Comparison of ENCODE assay signal across 14 mouse cellular contexts in genomic region chr5:103998739-103999138, GRCm38 (mm10). TPM values are rescaled to one million over a fixed set of nuclear protein-coding genes. Genes with fewer than 3 reads are reported as not detected.
A peak's percentile ranks its signal among the peaks of the same experiment; 100 is the strongest.
DNase-seq lines count a peak whose midpoint lies in the region; ATAC-seq and TF ChIP-seq lines count a peak whose summit lies in the region.
"Had no signal": no experiment of that assay in that cellular context is flagged by ENCODE, and none has a peak within 500 bp of the region (broad histone marks: within the 10 kb centered on the region; RNA-seq: fewer than 3 reads in every experiment).

No protein-coding gene starts in this region.

- peaks cover 14% of the 10 kb centered on the region for H3K36me3 ChIP-seq in liver, adult 2 months (ENCODE audit: control insufficient read depth, insufficient read depth, low read length)
- no peaks in the 10 kb centered on the region for H3K36me3 ChIP-seq in forebrain, embryonic 16.5 days (ENCODE audit: control insufficient read depth, insufficient read depth)
- H3K36me3 ChIP-seq: neural tube, embryonic 12.5 days had no signal

- peak overlapping the region; percentile 68 for H3K9ac ChIP-seq in liver, adult 2 months (ENCODE audit: low read depth, low read length)
- no peak overlapping the region for H3K9ac ChIP-seq in forebrain, embryonic 16.5 days (replicated peaks; ENCODE audit: low read depth, low read length)
- H3K9ac ChIP-seq: hindbrain, embryonic 14.5 days; neural tube, embryonic 12.5 days had no signal

- no peaks in the 10 kb centered on the region for H3K79me2 ChIP-seq in liver, adult 2 months (ENCODE audit: control insufficient read depth, insufficient read depth, low read length)

- TF ChIP-seq POLR2A in liver, adult 2 months (IDR thresholded peaks at IDR 0.05; ENCODE audit: extremely low read depth, insufficient read depth, low read length) = no peak
- no peak for TF ChIP-seq POLR2A in cerebellum, adult 2 months (IDR thresholded peaks at IDR 0.05; ENCODE audit: borderline replicate concordance, insufficient read depth, low read length)

- H3K9me3 ChIP-seq in forebrain, embryonic 16.5 days (ENCODE audit: control insufficient read depth, low read length) = no peaks in the 10 kb centered on the region
- H3K9me3 ChIP-seq: neural tube, embryonic 12.5 days had no signal

- H3K4me1 ChIP-seq in liver, adult 2 months (ENCODE audit: control insufficient read depth, insufficient read depth, low read length) = peaks cover 6% of the 10 kb centered on the region; the same call in 1 of the 2 replicates
- H3K4me1 ChIP-seq in cerebellum, adult 2 months (ENCODE audit: control insufficient read depth, insufficient read depth, low read length) = no peaks in the 10 kb centered on the region; the same call in 1 of the 2 replicates
- no peaks in the 10 kb centered on the region for H3K4me1 ChIP-seq in forebrain, embryonic 16.5 days (replicated peaks; ENCODE audit: control insufficient read depth, insufficient read depth, low read length)
- H3K4me1 ChIP-seq: neural tube, embryonic 12.5 days had no signal

- DNase-seq in liver, adult 2 months (ENCODE audit: extremely low read depth, low read depth, low spot score) = peak; percentile 93
- DNase-seq in liver = no peak
- DNase-seq in adrenal gland, adult 2 months = peak; percentile 76
- peak; percentile 66 to 86 for DNase-seq in cerebellum, adult 2 months
- DNase-seq in heart, postnatal 10 days = peak; percentile 74 to 75
- no peak for DNase-seq in thymus, adult 18-20 months
- DNase-seq in kidney, adult 11 months = no peak

- H3K27ac ChIP-seq in liver, adult 2 months (replicated peaks; ENCODE audit: insufficient read depth, low read depth, low read length) = peak overlapping the region; percentile 81
- no peak overlapping the region for H3K27ac ChIP-seq in cerebellum, adult 2 months (ENCODE audit: insufficient read depth, low read length)
- no peak overlapping the region for H3K27ac ChIP-seq in forebrain, embryonic 16.5 days (ENCODE audit: low read length)
- H3K27ac ChIP-seq: hindbrain, embryonic 14.5 days; macrophage; neural tube, embryonic 12.5 days had no signal

- H3K4me2 ChIP-seq in forebrain, embryonic 16.5 days (ENCODE audit: low read length) = no peak overlapping the region
- H3K4me2 ChIP-seq: hindbrain, embryonic 14.5 days; neural tube, embryonic 12.5 days had no signal

- no peaks in the 10 kb centered on the region for H3K27me3 ChIP-seq in liver, adult 2 months (ENCODE audit: control insufficient read depth, insufficient read depth, low read length)
- H3K27me3 ChIP-seq in cerebellum, adult 2 months (ENCODE audit: control insufficient read depth, insufficient read depth, low read length) = no peaks in the 10 kb centered on the region
- no peaks in the 10 kb centered on the region for H3K27me3 ChIP-seq in forebrain, embryonic 16.5 days (replicated peaks; ENCODE audit: control insufficient read depth, insufficient read depth, low read length)
- H3K27me3 ChIP-seq: neural tube, embryonic 12.5 days had no signal

- intact Hi-C loops in heart, postnatal 10 days (cut with DNase I) = loop anchor here (1.0 to 10.0 kb wide), 4 partner anchors 41 to 340 kb away; no protein-coding TSS in a partner anchor

- ATAC-seq in forebrain, embryonic 16.5 days = no peak

- WGBS in liver, adult 2 months = 13% methylated on average over 5 of the region's 5 CpGs
- WGBS in cerebellum, adult 2 months = 11% methylated on average over 5 of the region's 5 CpGs
- WGBS in forebrain, embryonic 16.5 days = 44% methylated on average over 5 of the region's 5 CpGs

- H3K4me3 ChIP-seq in liver, adult 2 months (ENCODE audit: insufficient read depth, low read depth, low read length) = no peak overlapping the region
- H3K4me3 ChIP-seq in cerebellum, adult 2 months (replicated peaks; ENCODE audit: insufficient read depth, low read depth, low read length) = no peak overlapping the region
- H3K4me3 ChIP-seq in forebrain, embryonic 16.5 days (replicated peaks; ENCODE audit: low read length) = no peak overlapping the region
- H3K4me3 ChIP-seq: neural tube, embryonic 12.5 days had no signal

- TF ChIP-seq CTCF in liver, adult 2 months (IDR thresholded peaks at IDR 0.05; ENCODE audit: low read depth, low read length) = no peak
- TF ChIP-seq CTCF in cerebellum, adult 2 months (IDR thresholded peaks at IDR 0.05; ENCODE audit: borderline replicate concordance, insufficient read depth, low read depth, low read length) = no peak

RNA-seq across cellular contexts. Expression of gene Hsd17b13, which starts 21.5 kb away (rescaled TPM):
- total RNA-seq in liver, adult 2 months (2014; rRNA removed) = 252 and 339 TPM in 2 replicates
- polyA plus RNA-seq in liver, adult 2 months (2012; rRNA removed) = 179 and 226 TPM in 2 replicates
- total RNA-seq in adrenal gland, adult 2 months (2021) = 1 to 10 TPM in 1 of 2 experiments, not detected in 1; 1.4 TPM
- polyA plus RNA-seq in adrenal gland, adult 2 months (2012; rRNA removed) = not detected in 2 replicates
- polyA plus RNA-seq in cerebellum, adult 2 months (2012; rRNA removed) = not detected in 2 replicates
- not detected for total RNA-seq in heart, postnatal 10 days (2021)
- polyA plus RNA-seq in forebrain, embryonic 16.5 days (2015; fragmentation: Nextera tagmentation; extraction: Ambion mirVana) = not detected in 2 replicates
- total RNA-seq: ES-E14; layer of hippocampus, adult 18-20 months had no signal
- polyA plus RNA-seq: hindbrain, embryonic 14.5 days; limb, embryonic 11.5 days; macrophage; neural tube, embryonic 12.5 days had no signal

RNA-seq across cellular contexts. Expression of gene Hsd17b11, which starts 23.0 kb away (rescaled TPM):
- total RNA-seq in liver, adult 2 months (2014; rRNA removed) = 119 and 154 TPM in 2 replicates
- polyA plus RNA-seq in liver, adult 2 months (2012; rRNA removed) = 72.7 and 78.8 TPM in 2 replicates
- 10 to 100 TPM; 67.2 to 69.0 TPM for total RNA-seq in adrenal gland, adult 2 months (2021)
- polyA plus RNA-seq in adrenal gland, adult 2 months (2012; rRNA removed) = 18.2 and 19.2 TPM in 2 replicates
- polyA plus RNA-seq in cerebellum, adult 2 months (2012; rRNA removed) = 27.7 and 29.2 TPM in 2 replicates
- 10 to 100 TPM; 29.4 to 31.6 TPM for total RNA-seq in heart, postnatal 10 days (2021)
- 1.7 and 1.8 TPM in 2 replicates for polyA plus RNA-seq in forebrain, embryonic 16.5 days (2015; fragmentation: Nextera tagmentation; extraction: Ambion mirVana)

RNA-seq across cellular contexts. Expression of gene Nudt9, which starts 47.4 kb away (rescaled TPM):
- 36.6 and 40.3 TPM in 2 replicates for total RNA-seq in liver, adult 2 months (2014; rRNA removed)
- polyA plus RNA-seq in liver, adult 2 months (2012; rRNA removed) = 39.7 and 48.5 TPM in 2 replicates
- total RNA-seq in adrenal gland, adult 2 months (2021) = 10 to 100 TPM; 63.0 to 73.2 TPM
- 101 and 113 TPM in 2 replicates for polyA plus RNA-seq in adrenal gland, adult 2 months (2012; rRNA removed)
- polyA plus RNA-seq in cerebellum, adult 2 months (2012; rRNA removed) = 73.8 and 78.5 TPM in 2 replicates
- 10 to 100 TPM; 45.8 to 46.6 TPM for total RNA-seq in heart, postnatal 10 days (2021)
- polyA plus RNA-seq in forebrain, embryonic 16.5 days (2015; fragmentation: Nextera tagmentation; extraction: Ambion mirVana) = 55.9 and 57.8 TPM in 2 replicates

Comparison
In these comparisons a context has a peak if more than half of its experiments do, and no peak if none do; other contexts are left out.
1. DNase-seq: peak in liver, adult 2 months (single experiment), adrenal gland, adult 2 months (single experiment), cerebellum, adult 2 months (2 of 2) and heart, postnatal 10 days (2 of 2); none in liver (single experiment), thymus, adult 18-20 months (0 of 2) and kidney, adult 11 months (single experiment).
2. RNA of gene Hsd17b13, which starts 21.5 kb away (polyA plus RNA-seq): 179 to 226 TPM in liver, adult 2 months; not detected in cerebellum, adult 2 months, not detected in adrenal gland, adult 2 months and not detected in forebrain, embryonic 16.5 days; every median in the first group is over 100 times any median in the second.